Mouse (Mus musculus): ENCODE measurements at regions not wholly inside any gene's neighbourhood (a gene's known extent, or its start where the extent isn't known, plus 50 kb on each side); places are given as distances from the start of the nearest gene placed in this dataset.

DNA sequence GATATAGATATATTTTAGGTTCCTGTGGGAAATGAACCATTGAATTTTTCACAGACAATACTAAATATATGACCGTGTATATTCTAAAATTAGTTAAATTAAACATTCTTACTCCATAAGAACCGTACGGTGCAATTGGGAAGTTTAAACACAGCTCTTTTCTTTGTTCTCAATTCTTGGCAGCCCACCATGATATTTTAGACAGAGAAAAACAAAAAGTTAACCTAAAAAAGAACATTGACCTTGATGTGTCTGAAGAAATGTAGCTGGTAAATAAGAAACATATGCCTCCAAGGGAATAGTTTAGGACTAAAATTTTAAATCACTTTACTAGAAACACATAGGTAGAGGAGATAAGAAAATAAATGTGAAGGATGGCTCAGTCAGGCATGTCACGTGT is 68.6 kb upstream of the Gm6993 start:
- WGBS (ENCODE audit: insufficient replicate concordance): 74% methylated on average over 4 of the region's 4 CpGs

GRCm38 (mm10) chr12:31172451-31173318 is 67.9 kb upstream of the Gm6993 start:
- ATAC-seq: peak; percentile 68; the same call in 1 of the 2 replicates
- TF ChIP-seq EP300 (IDR thresholded peaks at IDR 0.05; ENCODE audit: low read depth) (peak; percentile 64), CTCF (IDR thresholded peaks at IDR 0.05; ENCODE audit: low read depth) (no peak)
- 57% methylated on average over 4 of the region's 4 CpGs for WGBS (ENCODE audit: insufficient replicate concordance)

More for the DNA sequence above, 68.6 kb upstream of the Gm6993 start:
- Histone ChIP-seq H3K4me2 (ENCODE audit: low read depth, low read length) (no peak overlapping the region), H3K4me3 (ENCODE audit: low read depth, low read length) (no peak overlapping the region), H3K4me1 (ENCODE audit: insufficient read depth) (peaks cover 6% of the 10 kb centered on the region; the same call in 1 of the 2 replicates), H3K9ac (replicated peaks) (no peak overlapping the region), H3K36me3 (replicated peaks; ENCODE audit: insufficient read depth, low read length) (no peaks in the 10 kb centered on the region), H3K27me3 (ENCODE audit: insufficient read depth, low read length) (no peaks in the 10 kb centered on the region), H3K9me3 (ENCODE audit: low read length) (no peaks in the 10 kb centered on the region), H3K27ac (ENCODE audit: low read depth) (no peak overlapping the region)
- no peak for ATAC-seq
- DNase-seq: no peak
- TF ChIP-seq CTCF (IDR thresholded peaks at IDR 0.05; ENCODE audit: low read depth) (no peak), EP300 (IDR thresholded peaks at IDR 0.05; ENCODE audit: low read depth) (no peak)

DNA sequence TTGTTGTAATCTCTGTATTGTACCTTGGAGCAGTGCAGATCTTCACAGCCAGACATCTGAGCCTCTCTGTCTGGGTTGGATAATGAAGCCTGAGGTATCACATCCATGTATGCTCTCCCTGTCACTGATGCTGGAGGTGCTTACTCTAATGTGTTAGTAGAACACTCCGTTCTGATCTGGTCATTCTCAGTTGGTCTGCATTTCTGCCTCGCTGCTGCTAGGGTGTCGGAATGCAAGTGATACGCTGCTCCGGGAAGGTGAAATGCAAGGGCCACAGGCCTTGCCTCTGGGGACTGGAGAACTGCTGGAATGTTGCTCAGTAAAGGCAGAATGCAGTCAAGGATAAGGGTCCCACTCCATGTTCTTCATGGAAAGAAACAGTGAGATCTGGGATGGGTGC is 67.1 kb upstream of the Gm6993 start:
- H3K27me3 ChIP-seq (ENCODE audit: insufficient read depth, low read length): no peaks in the 10 kb centered on the region
- H3K27ac ChIP-seq (ENCODE audit: low read depth): no peak overlapping the region
- WGBS (ENCODE audit: insufficient replicate concordance): 83% methylated on average over 5 of the region's 5 CpGs
- peaks cover 6% of the 10 kb centered on the region; the same call in 1 of the 2 replicates for H3K4me1 ChIP-seq (ENCODE audit: insufficient read depth)
- ATAC-seq: no peak
- DNase-seq: no peak
- no peak overlapping the region for H3K9ac ChIP-seq (replicated peaks)
- H3K4me2 ChIP-seq (ENCODE audit: low read depth, low read length): no peak overlapping the region
- H3K36me3 ChIP-seq (replicated peaks; ENCODE audit: insufficient read depth, low read length): no peaks in the 10 kb centered on the region
- TF ChIP-seq CTCF (IDR thresholded peaks at IDR 0.05; ENCODE audit: low read depth) (no peak), EP300 (IDR thresholded peaks at IDR 0.05; ENCODE audit: low read depth) (no peak)
- H3K4me3 ChIP-seq (ENCODE audit: low read depth, low read length): no peak overlapping the region
- no peaks in the 10 kb centered on the region for H3K9me3 ChIP-seq (ENCODE audit: low read length)

More at GRCm38 (mm10) chr12:31172451-31173318, 67.9 kb upstream of the Gm6993 start:
- no peak overlapping the region for H3K27ac ChIP-seq (ENCODE audit: low read depth)
- no peak for DNase-seq
- H3K9ac ChIP-seq (replicated peaks): no peak overlapping the region
- H3K4me1 ChIP-seq (ENCODE audit: insufficient read depth): peaks cover 6% of the 10 kb centered on the region; the same call in 1 of the 2 replicates
- no peaks in the 10 kb centered on the region for H3K9me3 ChIP-seq (ENCODE audit: low read length)
- H3K4me3 ChIP-seq (ENCODE audit: low read depth, low read length): no peak overlapping the region
- no peak overlapping the region for H3K4me2 ChIP-seq (ENCODE audit: low read depth, low read length)
- no peaks in the 10 kb centered on the region for H3K36me3 ChIP-seq (replicated peaks; ENCODE audit: insufficient read depth, low read length)
- no peaks in the 10 kb centered on the region for H3K27me3 ChIP-seq (ENCODE audit: insufficient read depth, low read length)

- 48% methylated on average over 6 of the region's 6 CpGs for WGBS (ENCODE audit: insufficient replicate concordance)
- Histone ChIP-seq H3K36me3 (replicated peaks; ENCODE audit: insufficient read depth, low read length) (no peaks in the 10 kb centered on the region), H3K4me3 (ENCODE audit: low read depth, low read length) (no peak overlapping the region), H3K9me3 (ENCODE audit: low read length) (no peaks in the 10 kb centered on the region), H3K27ac (ENCODE audit: low read depth) (no peak overlapping the region), H3K27me3 (ENCODE audit: insufficient read depth, low read length) (no peaks in the 10 kb centered on the region), H3K9ac (replicated peaks) (no peak overlapping the region), H3K4me1 (ENCODE audit: insufficient read depth) (no peaks in the 10 kb centered on the region), H3K4me2 (ENCODE audit: low read depth, low read length) (no peak overlapping the region)
- no peak for DNase-seq
- ATAC-seq: peak; percentile 77
- TF ChIP-seq CTCF (IDR thresholded peaks at IDR 0.05; ENCODE audit: low read depth): no peak
Measured at GRCm38 (mm10) chr12:31179536-31179935, 61.0 kb upstream of the Gm6993 start.

GRCm38 (mm10) chr12:31183632-31184031 is 56.9 kb upstream of the Gm6993 start:
- no peak for ATAC-seq
- Histone ChIP-seq H3K27me3 (ENCODE audit: insufficient read depth, low read length) (no peaks in the 10 kb centered on the region), H3K9ac (replicated peaks) (no peak overlapping the region), H3K36me3 (replicated peaks; ENCODE audit: insufficient read depth, low read length) (no peaks in the 10 kb centered on the region), H3K27ac (ENCODE audit: low read depth) (no peak overlapping the region), H3K9me3 (ENCODE audit: low read length) (no peaks in the 10 kb centered on the region), H3K4me1 (ENCODE audit: insufficient read depth) (no peaks in the 10 kb centered on the region), H3K4me3 (ENCODE audit: low read depth, low read length) (no peak overlapping the region), H3K4me2 (ENCODE audit: low read depth, low read length) (no peak overlapping the region)
- TF ChIP-seq EP300 (IDR thresholded peaks at IDR 0.05; ENCODE audit: low read depth) (no peak), CTCF (IDR thresholded peaks at IDR 0.05; ENCODE audit: low read depth) (no peak)
- 65% methylated on average over 4 of the region's 4 CpGs for WGBS (ENCODE audit: insufficient replicate concordance)
- no peak for DNase-seq

DNA sequence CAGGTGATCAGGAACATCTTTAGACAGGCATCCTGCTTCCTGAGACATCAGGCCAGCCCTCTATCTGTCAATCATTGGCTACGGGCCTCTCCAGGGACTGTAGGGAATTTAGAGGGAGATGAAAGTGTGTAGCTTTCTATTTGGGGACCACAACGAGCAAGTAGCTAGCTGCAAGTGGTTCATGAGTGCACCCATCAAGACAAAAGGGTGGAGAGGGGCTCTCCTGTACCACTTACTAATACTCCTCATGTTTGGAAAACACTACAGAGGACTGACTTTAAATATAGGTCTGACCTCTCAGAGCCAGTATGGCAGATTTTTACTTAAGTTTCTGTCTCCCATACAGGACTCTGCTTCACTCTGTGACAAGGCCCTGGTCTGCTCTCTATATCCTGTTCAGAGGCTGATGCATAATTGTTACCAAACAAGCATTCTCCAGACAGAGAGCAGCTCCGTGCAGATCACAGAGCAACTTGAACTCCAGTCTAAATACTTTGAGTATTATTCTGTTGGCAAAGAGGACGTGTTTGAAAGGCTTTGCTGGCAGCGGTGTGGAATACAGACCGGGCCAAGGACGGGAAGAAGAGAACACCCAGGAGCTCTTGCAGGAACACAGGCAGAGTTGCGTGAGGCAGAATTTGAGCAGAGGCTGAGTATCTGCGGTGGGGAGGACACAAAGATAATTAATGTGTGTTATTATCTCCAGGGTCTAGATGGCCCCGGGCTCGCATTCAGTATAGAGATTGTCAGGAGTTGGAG is 56.2 kb upstream of the Gm6993 start:
- Histone ChIP-seq H3K27me3 (ENCODE audit: insufficient read depth, low read length) (no peaks in the 10 kb centered on the region), H3K36me3 (replicated peaks; ENCODE audit: insufficient read depth, low read length) (no peaks in the 10 kb centered on the region), H3K27ac (ENCODE audit: low read depth) (no peak overlapping the region), H3K4me1 (ENCODE audit: insufficient read depth) (no peaks in the 10 kb centered on the region), H3K9ac (replicated peaks) (no peak overlapping the region), H3K4me2 (ENCODE audit: low read depth, low read length) (no peak overlapping the region), H3K9me3 (ENCODE audit: low read length) (no peaks in the 10 kb centered on the region), H3K4me3 (ENCODE audit: low read depth, low read length) (no peak overlapping the region)
- TF ChIP-seq EP300 (IDR thresholded peaks at IDR 0.05; ENCODE audit: low read depth) (no peak), CTCF (IDR thresholded peaks at IDR 0.05; ENCODE audit: low read depth) (no peak)
- DNase-seq: no peak
- WGBS (ENCODE audit: insufficient replicate concordance): 63% methylated on average over 11 of the region's 11 CpGs
- no peak for ATAC-seq

All from liver, postnatal 0 days (tissue).